Mouse (Mus musculus) layer of hippocampus, adult 18-20 months (tissue): ENCODE results near the gene Krtap4-1. TPM values are rescaled to one million over a fixed set of nuclear protein-coding genes. Genes with fewer than 3 reads are reported as not detected.
A peak's percentile ranks its signal among the peaks of the same experiment; 100 is the strongest.

Experiments
- DNase-seq, 2 experiments: peaks; one replicate each; pipeline ENCODE4 v3.0.0; 2022; ENCODE audit warnings: low spot score in 2 of 2
- total RNA-seq, 2 experiments: library from RNA; stranded (reverse); gene quantifications; 2 replicates each; pipeline ENCODE4 v1.2.3; 2021

The Krtap4-1 gene
- total RNA-seq, 2 experiments from 2014 or later: not detected

- DNase-seq: peak; percentile 46 to 83
These were observed 42.9 kb downstream of the Krtap4-1 start for GRCm38 (mm10) chr11:99585096-99585495.

- no peak for DNase-seq
These were observed 44.8 kb downstream of the Krtap4-1 start, which contains the start of gene Krtap1-4 for GRCm38 (mm10) chr11:99583245-99583704. Krtap1-4 (minus strand) TSS chr11:99583654.

- no peak for DNase-seq
These were observed 46.5 kb downstream of the Krtap4-1 start for GRCm38 (mm10) chr11:99581564-99581963.

DNA sequence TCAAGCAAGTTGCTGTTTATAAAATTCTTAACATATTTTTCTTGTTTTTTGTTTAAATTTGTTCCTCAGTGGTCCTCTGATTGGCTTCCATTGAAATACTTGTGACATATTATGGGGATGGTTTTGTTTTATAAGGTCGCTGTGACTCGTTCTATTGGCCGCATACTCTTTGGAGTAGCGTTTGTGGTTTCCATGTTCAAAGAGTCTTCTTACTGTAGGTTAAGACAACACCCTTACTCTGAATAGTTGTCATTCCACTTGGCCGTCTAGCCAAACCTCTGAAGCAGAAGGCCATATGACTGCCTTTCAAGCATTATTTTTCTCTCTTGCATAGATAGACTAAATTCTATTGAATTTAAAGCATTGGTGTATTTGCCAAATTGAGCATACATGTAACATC lies 47.0 kb downstream of the Krtap4-1 start:
- DNase-seq: no peak

DNA sequence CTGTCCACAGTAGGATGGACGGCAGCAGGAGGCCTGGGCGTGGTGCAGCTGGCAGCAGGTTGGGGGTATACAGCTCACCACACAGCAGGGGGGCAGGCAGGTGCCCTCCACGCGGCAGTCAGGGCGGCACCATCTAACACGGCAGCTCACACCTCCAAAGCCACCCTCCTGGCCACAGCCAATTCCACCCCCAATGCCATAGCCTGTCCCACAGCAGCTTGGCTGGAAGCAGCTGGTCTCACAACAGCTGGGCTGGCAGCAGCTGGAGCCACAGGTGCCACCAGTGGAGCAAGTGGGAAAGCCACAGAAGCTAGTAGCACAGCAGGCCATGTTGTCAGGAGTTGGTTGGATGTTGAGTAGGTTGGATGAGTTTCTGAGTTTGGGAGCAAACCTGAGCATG lies 47.4 kb downstream of the Krtap4-1 start, which contains the start of gene Krtap1-5:
TSS of gene Krtap1-5 (minus strand) at position 381 of the 400 bp plus-strand sequence.
- DNase-seq: no peak

Other genes with a start within 250 kb of the Krtap4-1 start
- gene Krt10, start 238.9 kb downstream of the Krtap4-1 start, total RNA-seq: 10 to 100 TPM; 12.2 to 13.4 TPM
- gene Krt12, start 206.0 kb downstream of the Krtap4-1 start, total RNA-seq: 1 to 10 TPM; 1.0 to 1.1 TPM
- not detected for gene Krt20, start 190.1 kb downstream of the Krtap4-1 start, total RNA-seq
- gene Krt23, start 135.1 kb downstream of the Krtap4-1 start, total RNA-seq: not detected
- not detected for gene Krt39, start 106.9 kb downstream of the Krtap4-1 start, total RNA-seq
- not detected for gene Krt40, start 85.1 kb downstream of the Krtap4-1 start, total RNA-seq
- gene Krtap3-3, start 77.4 kb downstream of the Krtap4-1 start, total RNA-seq: not detected
- gene Krtap3-2, start 71.4 kb downstream of the Krtap4-1 start, total RNA-seq: not detected
- not detected for gene Gm11939, start 68.8 kb downstream of the Krtap4-1 start, total RNA-seq
- gene Krtap3-1, start 61.6 kb downstream of the Krtap4-1 start, total RNA-seq: not detected
- gene Krtap1-5, start 47.2 kb downstream of the Krtap4-1 start, total RNA-seq: not detected
- not detected for gene Krtap1-4, start 44.6 kb downstream of the Krtap4-1 start, total RNA-seq
- not detected for gene Krtap1-3, start 36.9 kb downstream of the Krtap4-1 start, total RNA-seq
- not detected for gene Krtap9-3, start 30.1 kb downstream of the Krtap4-1 start, total RNA-seq
- not detected for gene Gm11938, start 24.9 kb downstream of the Krtap4-1 start, total RNA-seq
- not detected for gene Gm11937, start 18.0 kb downstream of the Krtap4-1 start, total RNA-seq
- not detected for gene Krtap2-4, start 13.4 kb downstream of the Krtap4-1 start, total RNA-seq
- not detected for gene Gm11562, start 7.8 kb downstream of the Krtap4-1 start, total RNA-seq
- gene Krtap4-2, start 6.8 kb upstream of the Krtap4-1 start, total RNA-seq: not detected
- gene Krtap4-7, start 15.9 kb upstream of the Krtap4-1 start, total RNA-seq: not detected
- not detected for gene Gm11555, start 22.0 kb upstream of the Krtap4-1 start, total RNA-seq
- gene Gm11563, start 30.7 kb upstream of the Krtap4-1 start, total RNA-seq: not detected
- not detected for gene Krtap4-6, start 37.7 kb upstream of the Krtap4-1 start, total RNA-seq
- not detected for gene Gm14190, start 62.5 kb upstream of the Krtap4-1 start, total RNA-seq
- not detected for gene Gm14180, start 106.1 kb upstream of the Krtap4-1 start, total RNA-seq
- gene Gm11595, start 144.7 kb upstream of the Krtap4-1 start, total RNA-seq: not detected
- not detected for gene Krtap4-8, start 152.5 kb upstream of the Krtap4-1 start, total RNA-seq
- not detected for gene Krtap4-9, start 157.0 kb upstream of the Krtap4-1 start, total RNA-seq
- not detected for gene Gm11596, start 165.2 kb upstream of the Krtap4-1 start, total RNA-seq
- not detected for gene Gm11569, start 170.7 kb upstream of the Krtap4-1 start, total RNA-seq
- gene Gm11554, start 176.2 kb upstream of the Krtap4-1 start, total RNA-seq: not detected
- not detected for gene Krtap4-13, start 181.7 kb upstream of the Krtap4-1 start, total RNA-seq
- gene Gm11564, start 187.4 kb upstream of the Krtap4-1 start, total RNA-seq: not detected
- not detected for gene 2300003K06Rik, start 209.8 kb upstream of the Krtap4-1 start, total RNA-seq
- not detected for gene Krtap4-16, start 223.4 kb upstream of the Krtap4-1 start, total RNA-seq
- not detected for gene Gm11568, start 229.7 kb upstream of the Krtap4-1 start, total RNA-seq
- not detected for gene Gm11559, start 236.2 kb upstream of the Krtap4-1 start, total RNA-seq
- not detected for gene Krtap9-1, start 245.2 kb upstream of the Krtap4-1 start, total RNA-seq